Mouse (Mus musculus) E14TG2a.4 (cell line): Measurements from ENCODE around the gene Cxcl14.

Experiments
- CTCF ChIP-seq: conservative IDR thresholded peaks from 2 replicates; pipeline ENCODE4 v1.5.1; 2014; ENCODE audit warnings: low read length
- POU5F1 ChIP-seq: IDR thresholded peaks from 2 replicates; pipeline ENCODE4 v1.6.1; 2014; ENCODE audit warnings: low read length, borderline replicate concordance

DNA sequence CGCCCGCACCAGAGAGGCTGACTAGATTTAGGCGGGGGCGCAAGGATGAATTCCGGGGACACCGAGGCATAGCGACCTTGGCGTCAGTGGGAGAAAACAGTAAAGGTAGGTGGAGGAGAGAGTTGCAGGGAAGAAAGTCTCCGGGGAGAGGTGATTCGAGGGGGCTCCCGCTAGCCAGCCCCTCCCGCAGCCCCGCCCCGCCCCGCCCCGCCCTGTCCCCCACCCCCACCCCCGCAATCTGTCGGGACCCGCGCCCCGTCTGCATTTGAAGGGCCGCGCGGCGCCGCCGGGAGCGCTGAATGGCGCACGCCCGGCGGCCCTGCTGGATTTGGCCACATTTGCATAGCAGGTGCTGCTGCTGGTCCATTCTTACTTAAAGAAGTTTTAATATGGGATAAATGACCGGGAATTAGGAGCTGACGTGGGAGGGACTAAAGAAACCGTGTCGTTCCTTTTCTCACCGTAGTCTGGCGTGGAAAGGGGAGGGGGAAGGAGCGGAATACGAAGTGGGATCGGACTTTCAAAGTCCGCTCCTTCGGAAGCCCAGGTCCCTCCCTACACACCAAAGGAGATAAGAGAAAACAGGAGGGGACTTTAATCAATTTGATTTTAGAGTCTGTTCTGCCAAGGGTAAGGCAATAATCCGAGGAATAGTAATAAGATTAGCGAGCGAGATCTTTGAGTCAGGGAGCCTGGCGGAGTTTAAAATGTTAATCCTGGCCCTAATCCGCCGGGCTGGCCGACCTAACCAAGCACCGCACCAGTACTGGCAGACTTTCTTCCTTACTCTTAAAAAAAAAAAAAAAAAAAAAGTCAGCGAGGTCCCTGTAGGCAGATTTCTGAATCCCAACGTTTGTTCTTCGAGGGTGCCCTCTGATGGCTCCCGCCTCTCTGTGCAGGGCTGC, 37.1 kb downstream of the Cxcl14 start:
- TF ChIP-seq CTCF (no peak), POU5F1 (no peak)
